Mouse (Mus musculus) C2C12 (cell line): ENCODE measurements around the gene Dirc2.

ENCODE experiments used
- CEBPB ChIP-seq: IDR thresholded peaks from one replicate; pipeline ENCODE4 v1.6.1; 2011; ENCODE audit warnings: low read depth, mild to moderate bottlenecking, control low read depth, moderate library complexity
- CTCF ChIP-seq: IDR thresholded peaks from one replicate; pipeline ENCODE4 v1.5.1; 2011; ENCODE audit not compliant: control insufficient read depth, insufficient read depth, insufficient read length
- MAX ChIP-seq: IDR thresholded peaks from one replicate; pipeline ENCODE4 v1.6.1; 2011; ENCODE audit warnings: mild to moderate bottlenecking, control low read depth
- MYOD1 ChIP-seq: IDR thresholded peaks from one replicate; pipeline ENCODE4 v1.6.1; 2011; ENCODE audit warnings: low read depth; ENCODE audit not compliant: control insufficient read depth, insufficient read length
- USF1 ChIP-seq: IDR thresholded peaks from one replicate; pipeline ENCODE4 v1.6.1; 2011; ENCODE audit warnings: low read depth, mild to moderate bottlenecking, control low read depth, moderate library complexity

- no peak for TF ChIP-seq CTCF
- no peak for TF ChIP-seq MAX
- TF ChIP-seq CEBPB = no peak
- no peak for TF ChIP-seq MYOD1
- no peak for TF ChIP-seq USF1
These were observed 37.1 kb downstream of the Dirc2 start for GRCm38 (mm10) chr16:35732096-35732495.
